Mouse (Mus musculus) left cerebral cortex, adult 9 months (tissue): Measurements from ENCODE around the gene Mtmr14.

Source experiments
- DNase-seq, 2 experiments: peaks; one replicate each; pipeline ENCODE4 v3.0.0; 2022; ENCODE audit warnings: low spot score in 2 of 2

Mtmr14 gene

GRCm38 (mm10) chr6:113276846-113277245, 39.2 kb downstream of the Mtmr14 start:
- DNase-seq, result peak in 1 of 2 experiments; percentile 53

GRCm38 (mm10) chr6:113281676-113282075, 44.0 kb downstream of the Mtmr14 start:
- DNase-seq, result no peak

GRCm38 (mm10) chr6:113282101-113282802, 44.6 kb downstream of the Mtmr14 start, which contains the start of gene Cpne9:
Gene Cpne9 (plus strand): TSS chr6:113282307.
- DNase-seq, result peak in 1 of 2 experiments; percentile 41

- no peak for DNase-seq
These were observed 45.3 kb downstream of the Mtmr14 start for GRCm38 (mm10) chr6:113282969-113283368.

GRCm38 (mm10) chr6:113283500-113283899, 45.9 kb downstream of the Mtmr14 start:
- DNase-seq, result no peak

- DNase-seq, result no peak
These were observed 47.3 kb downstream of the Mtmr14 start for GRCm38 (mm10) chr6:113284931-113285330.

- no peak for DNase-seq
These were observed 48.7 kb downstream of the Mtmr14 start for GRCm38 (mm10) chr6:113286316-113286715.

- DNase-seq, result peak; percentile 69
These were observed 49.6 kb downstream of the Mtmr14 start for GRCm38 (mm10) chr6:113287236-113287635.

GRCm38 (mm10) chr6:113289346-113289745, 51.7 kb downstream of the Mtmr14 start:
- DNase-seq, result no peak

- DNase-seq, result no peak
These were observed 52.7 kb downstream of the Mtmr14 start for GRCm38 (mm10) chr6:113290346-113290745.

- DNase-seq, result no peak
These were observed 55.3 kb downstream of the Mtmr14 start for GRCm38 (mm10) chr6:113292938-113293337.

- no peak for DNase-seq
These were observed 58.4 kb downstream of the Mtmr14 start for GRCm38 (mm10) chr6:113296046-113296445.

GRCm38 (mm10) chr6:113296639-113297038, 59.0 kb downstream of the Mtmr14 start:
- DNase-seq, result no peak

- DNase-seq, result no peak
These were observed 63.7 kb downstream of the Mtmr14 start for GRCm38 (mm10) chr6:113301350-113301749.

- DNase-seq, result no peak
These were observed 64.6 kb downstream of the Mtmr14 start for GRCm38 (mm10) chr6:113302258-113302657.

- peak; percentile 99 for DNase-seq
These were observed 68.8 kb downstream of the Mtmr14 start for GRCm38 (mm10) chr6:113306322-113306985.

- no peak for DNase-seq
These were observed 69.3 kb downstream of the Mtmr14 start, which contains the start of gene Brpf1 for GRCm38 (mm10) chr6:113306986-113307349. Gene Brpf1 (plus strand): TSS chr6:113307137.

- DNase-seq, result no peak
These were observed 70.0 kb downstream of the Mtmr14 start for GRCm38 (mm10) chr6:113307481-113308121.

GRCm38 (mm10) chr6:113308141-113308540, 70.5 kb downstream of the Mtmr14 start:
- peak in 1 of 2 experiments; percentile 59 for DNase-seq

- no peak for DNase-seq
These were observed 78.3 kb downstream of the Mtmr14 start for GRCm38 (mm10) chr6:113315972-113316371.

GRCm38 (mm10) chr6:113326533-113327315, 89.1 kb downstream of the Mtmr14 start, which contains the start of gene Ogg1:
Gene Ogg1 (plus strand): TSS chr6:113326972.
- peak; percentile 99 for DNase-seq

GRCm38 (mm10) chr6:113329396-113329795, 91.8 kb downstream of the Mtmr14 start:
- DNase-seq, result no peak
